Mouse (Mus musculus) kidney, adult 9 months (tissue): ENCODE measurements around the gene Galnt2.
A peak's percentile ranks its signal among the peaks of the same experiment; 100 is the strongest.

Experiments
- DNase-seq: peaks from one replicate; pipeline ENCODE4 v3.0.0; 2022

The Galnt2 gene

GRCm38 (mm10) chr8:124331706-124332105, 100.5 kb downstream of the Galnt2 start:
- DNase-seq, result no peak

- no peak for DNase-seq
Observed at GRCm38 (mm10) chr8:124336302-124336701, 105.1 kb downstream of the Galnt2 start.

- DNase-seq, result no peak
Observed at GRCm38 (mm10) chr8:124339742-124340141, 108.6 kb downstream of the Galnt2 start.

- DNase-seq, result no peak
Observed at GRCm38 (mm10) chr8:124340360-124341068, 109.3 kb downstream of the Galnt2 start.

GRCm38 (mm10) chr8:124343151-124343550, 112.0 kb downstream of the Galnt2 start:
- no peak for DNase-seq

GRCm38 (mm10) chr8:124343991-124344390, 112.8 kb downstream of the Galnt2 start:
- DNase-seq, result peak; percentile 59

- no peak for DNase-seq
Observed at GRCm38 (mm10) chr8:124345098-124345497, 113.9 kb downstream of the Galnt2 start.

- peak; percentile 43 for DNase-seq
Observed at GRCm38 (mm10) chr8:124346852-124347523, 115.8 kb downstream of the Galnt2 start.

GRCm38 (mm10) chr8:124348087-124348486, 116.9 kb downstream of the Galnt2 start:
- DNase-seq, result peak; percentile 32

- peak; percentile 81 for DNase-seq
Observed at GRCm38 (mm10) chr8:124349663-124350062, 118.5 kb downstream of the Galnt2 start.

GRCm38 (mm10) chr8:124351636-124352035, 120.4 kb downstream of the Galnt2 start:
- DNase-seq, result no peak

GRCm38 (mm10) chr8:124360911-124361310, 129.7 kb downstream of the Galnt2 start:
- DNase-seq, result peak; percentile 25

- no peak for DNase-seq
Observed at GRCm38 (mm10) chr8:124361773-124362427, 130.7 kb downstream of the Galnt2 start.

GRCm38 (mm10) chr8:124362589-124362988, 131.4 kb downstream of the Galnt2 start:
- DNase-seq, result no peak

- no peak for DNase-seq
Observed at GRCm38 (mm10) chr8:124363337-124363736, 132.1 kb downstream of the Galnt2 start.

GRCm38 (mm10) chr8:124368213-124368612, 137.0 kb downstream of the Galnt2 start:
- peak; percentile 72 for DNase-seq

GRCm38 (mm10) chr8:124370422-124371183, 139.4 kb downstream of the Galnt2 start:
- DNase-seq, result no peak

GRCm38 (mm10) chr8:124371410-124372123, 140.4 kb downstream of the Galnt2 start:
- DNase-seq, result no peak

GRCm38 (mm10) chr8:124373753-124374152, 142.6 kb downstream of the Galnt2 start:
- no peak for DNase-seq

- no peak for DNase-seq
Observed at GRCm38 (mm10) chr8:124375168-124375567, 144.0 kb downstream of the Galnt2 start.

GRCm38 (mm10) chr8:124375727-124376126, 144.5 kb downstream of the Galnt2 start:
- DNase-seq, result no peak

- DNase-seq, result no peak
Observed at GRCm38 (mm10) chr8:124376406-124376805, 145.2 kb downstream of the Galnt2 start.
